Mouse (Mus musculus) lung, embryonic 16.5 days (tissue): Measurements from ENCODE around the gene Zfp518a. TPM values are rescaled to one million over a fixed set of nuclear protein-coding genes. Genes with fewer than 3 reads are reported as not detected.

Experiments
- ATAC-seq: fragments of 200-750 bp; cut with Nextera tagmentation; 2 replicates; pipeline ENCODE4 v1.8.0; 2017; ENCODE audit warnings: low read depth, mild to moderate bottlenecking, moderate library complexity
- H3K27ac ChIP-seq: fragments of 300-500 bp; sonication (generic); 2 replicates; pipeline ENCODE4 v1.5.1; 2014; ENCODE audit warnings: mild to moderate bottlenecking, control low read depth, low read length
- H3K27me3 ChIP-seq: fragments of 300-500 bp; sonication (generic); 2 replicates; pipeline ENCODE4 v1.6.1; 2014; ENCODE audit warnings: low read depth, low read length, mixed read lengths; ENCODE audit not compliant: control insufficient read depth, insufficient read depth
- H3K36me3 ChIP-seq: fragments of 300-500 bp; sonication (generic); 2 replicates; pipeline ENCODE4 v1.6.1; 2014; ENCODE audit warnings: low read length; ENCODE audit not compliant: control insufficient read depth, insufficient read depth
- H3K4me1 ChIP-seq: fragments of 300-500 bp; sonication (generic); replicated peaks from 2 replicates; pipeline ENCODE4 v1.6.1; 2014; ENCODE audit warnings: low read length, mixed read lengths; ENCODE audit not compliant: control insufficient read depth, insufficient read depth
- H3K4me2 ChIP-seq: fragments of 300-500 bp; sonication (generic); 2 replicates; pipeline ENCODE4 v1.6.1; 2014; ENCODE audit warnings: low read depth, low read length, control low read depth
- H3K4me3 ChIP-seq: fragments of 300-500 bp; sonication (generic); 2 replicates; pipeline ENCODE4 v1.5.1; 2014; ENCODE audit warnings: mild to moderate bottlenecking, low read length, control low read depth
- H3K9ac ChIP-seq: fragments of 300-500 bp; sonication (generic); 2 replicates; pipeline ENCODE4 v1.6.1; 2014; ENCODE audit warnings: low read length, control low read depth
- H3K9me3 ChIP-seq: fragments of 300-500 bp; sonication (generic); 2 replicates; pipeline ENCODE4 v1.6.1; 2016; ENCODE audit warnings: low read length; ENCODE audit not compliant: control insufficient read depth
- WGBS: fragments of 180-500 bp; shearing (Covaris S2); extraction: QIAGEN DNeasy Blood & Tissue Kit; methylation state at CpG from one replicate; pipeline ENCODE4 v1.1.7; 2014; 5-methylcytosine and 5-hydroxymethylcytosine counted together
- microRNA-seq: library from miRNA; unstranded; fragments of <30 nt; microRNA quantifications from one replicate; pipeline ENCODE4, GENCODE M21; 2016
- polyA plus RNA-seq: library from polyadenylated mRNA; unstranded; fragments of >200 nt; fragmentation: Nextera tagmentation; extraction: Ambion mirVana; gene quantifications from 2 replicates; pipeline ENCODE4 v1.2.1, GENCODE M21; 2015

Gene Zfp518a
- polyA plus RNA-seq, 1 experiment from 2014 or later = 12.9 TPM

GRCm38 (mm10) chr19:40962988-40963387 lies 68.5 kb downstream of the Zfp518a start:
- H3K36me3 ChIP-seq = no peaks in the 10 kb centered on the region
- H3K9ac ChIP-seq = no peak overlapping the region
- no peak overlapping the region for H3K4me3 ChIP-seq
- no peaks in the 10 kb centered on the region; the same call in 1 of the 2 replicates for H3K4me1 ChIP-seq
- no peak overlapping the region for H3K27ac ChIP-seq
- no peak for ATAC-seq
- H3K4me2 ChIP-seq = no peak overlapping the region
- WGBS = 51% methylated on average over 12 of the region's 12 CpGs
- no peaks in the 10 kb centered on the region for H3K9me3 ChIP-seq
- no peaks in the 10 kb centered on the region for H3K27me3 ChIP-seq

- Histone ChIP-seq H3K4me3 (no peak overlapping the region), H3K4me2 (no peak overlapping the region), H3K9ac (no peak overlapping the region), H3K9me3 (no peaks in the 10 kb centered on the region), H3K27ac (peak overlapping the region; percentile 35), H3K4me1 (no peaks in the 10 kb centered on the region; the same call in 1 of the 2 replicates), H3K36me3 (no peaks in the 10 kb centered on the region), H3K27me3 (no peaks in the 10 kb centered on the region)
- WGBS = 54% methylated on average over 3 of the region's 3 CpGs
- peak; percentile 57 for ATAC-seq
These were observed 69.9 kb downstream of the Zfp518a start for GRCm38 (mm10) chr19:40964367-40964891.

GRCm38 (mm10) chr19:40964936-40965850 lies 70.7 kb downstream of the Zfp518a start:
- 56% methylated on average over 6 of the region's 6 CpGs for WGBS
- no peak overlapping the region for H3K4me2 ChIP-seq
- H3K9me3 ChIP-seq = no peaks in the 10 kb centered on the region
- no peak overlapping the region for H3K4me3 ChIP-seq
- no peak for ATAC-seq
- no peaks in the 10 kb centered on the region for H3K27me3 ChIP-seq
- H3K9ac ChIP-seq = no peak overlapping the region
- H3K27ac ChIP-seq = no peak overlapping the region
- H3K4me1 ChIP-seq = no peaks in the 10 kb centered on the region; the same call in 1 of the 2 replicates
- no peaks in the 10 kb centered on the region for H3K36me3 ChIP-seq

Small RNA genes lying within 50 kb of the gene (microRNA-seq; reads per million reads assigned to microRNA genes)
- 0.79 reads per million for gene Mir8092

Other genes starting within 250 kb of the Zfp518a start
- gene Cc2d2b, start 146.0 kb upstream of the Zfp518a start, polyA plus RNA-seq = 0.28 TPM in 1 of 2 replicates, not detected in the other
- 11.7 and 12.5 TPM in 2 replicates for gene Ccnj, start 63.4 kb upstream of the Zfp518a start, polyA plus RNA-seq
- gene Blnk, start 99.8 kb downstream of the Zfp518a start, polyA plus RNA-seq = 0.64 and 0.69 TPM in 2 replicates
- 0.10 TPM in 1 of 2 replicates, not detected in the other for gene Dntt, start 134.6 kb downstream of the Zfp518a start, polyA plus RNA-seq
- gene Opalin, start 182.4 kb downstream of the Zfp518a start, polyA plus RNA-seq = not detected in 2 replicates